Mouse (Mus musculus) ES-Bruce4 (cell line): ENCODE data around the gene Coa3.

Experiments used
- CTCF ChIP-seq: IDR thresholded peaks from one replicate; pipeline ENCODE4 v1.8.1; 2011; ENCODE audit warnings: low read depth, low read length
- EP300 ChIP-seq: IDR thresholded peaks from 2 replicates; pipeline ENCODE4 v1.6.1; 2011; ENCODE audit warnings: low read depth, low read length; ENCODE audit not compliant: insufficient read depth
- POLR2A ChIP-seq: IDR thresholded peaks from one replicate; pipeline ENCODE4 v1.8.1; 2011; ENCODE audit warnings: low read length; ENCODE audit not compliant: insufficient read depth

DNA sequence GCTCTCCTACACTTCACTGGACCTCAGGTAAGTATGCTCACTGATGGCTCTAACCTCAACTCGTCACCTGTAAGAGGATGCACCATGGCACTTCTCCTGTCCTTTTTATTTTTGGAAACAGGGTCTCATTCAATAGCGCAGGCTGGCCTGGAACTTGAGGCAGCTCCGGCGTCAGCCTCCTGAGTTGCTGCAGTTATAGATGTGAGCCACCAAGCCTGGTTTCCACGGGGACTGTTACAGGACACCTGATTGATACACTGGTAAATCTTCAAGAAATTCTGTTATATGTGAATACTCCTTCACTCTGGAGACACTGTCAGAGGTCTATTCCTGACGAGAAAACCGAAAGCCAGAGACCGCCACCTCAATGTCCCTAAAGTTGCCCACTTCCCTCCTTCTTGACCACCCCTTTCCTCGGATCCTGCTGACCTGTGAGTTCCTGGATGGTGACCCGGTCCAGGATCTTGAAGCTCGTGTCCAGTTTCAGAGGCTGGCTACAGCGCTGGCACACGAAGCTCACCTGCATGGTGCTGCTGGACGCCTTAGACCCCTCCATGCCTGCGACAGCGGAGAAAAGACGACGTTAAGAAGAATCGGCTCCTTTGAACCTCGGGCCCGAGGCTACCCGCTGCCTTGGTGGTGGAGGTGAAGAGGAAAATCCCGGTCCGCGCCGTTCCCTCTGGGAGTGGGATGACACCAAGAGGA, 22.5 kb upstream of the Coa3 start:
- TF ChIP-seq CTCF = no peak
- no peak for TF ChIP-seq POLR2A
- no peak for TF ChIP-seq EP300
